Mouse (Mus musculus) splenic B cell, adult 2 months (primary cell): ENCODE results near the gene Hist2h3b.
"Not testable (repeated sequence)": the region's sequence is repeated elsewhere in the genome, so short reads cannot be mapped to it uniquely, and the experiment has no call there.

Experiments
- DNase-seq: peaks from one replicate; pipeline ENCODE4 v3.0.0-alpha.2; 2011; ENCODE audit warnings: low read depth, low spot score
- H3K27me3 ChIP-seq: 2 replicates; pipeline ENCODE4 v1.6.1; 2012; ENCODE audit warnings: mild to moderate bottlenecking, low read length, moderate library complexity, mixed read lengths; ENCODE audit not compliant: control insufficient read depth, poor library complexity, insufficient read depth, severe bottlenecking
- H3K36me3 ChIP-seq: 2 replicates; pipeline ENCODE4 v1.6.1; 2012; ENCODE audit warnings: mild to moderate bottlenecking, low read length, moderate library complexity, mixed read lengths; ENCODE audit not compliant: control insufficient read depth, poor library complexity, insufficient read depth, severe bottlenecking

Hist2h3b gene

DNA sequence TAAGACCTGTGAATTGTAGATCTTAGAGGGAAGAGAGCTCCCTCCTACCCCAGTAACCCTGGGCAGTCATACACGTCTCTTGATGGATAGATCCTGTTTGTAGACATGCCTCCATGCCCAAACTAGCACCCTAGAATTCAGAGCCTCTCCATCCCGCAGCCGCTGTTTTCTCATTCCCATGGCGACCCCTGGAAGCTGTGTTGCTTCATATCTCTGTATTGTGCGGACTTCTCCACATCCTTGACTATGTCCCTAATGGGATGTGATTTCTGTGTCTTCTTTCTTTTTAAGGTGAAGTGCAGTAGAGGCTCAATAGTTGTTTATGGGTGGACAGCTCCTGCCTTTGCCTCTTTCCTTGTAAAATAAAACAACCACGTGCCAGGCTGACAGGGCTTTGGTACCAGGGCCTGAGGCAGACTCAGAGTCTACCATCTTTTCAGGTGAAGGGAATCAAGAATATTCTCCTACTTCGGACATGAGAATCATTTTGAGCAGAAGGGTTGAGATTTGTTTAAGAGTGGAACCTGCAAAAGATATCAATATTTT, 4.0 kb upstream of the Hist2h3b start:
- H3K27me3 ChIP-seq, result no peaks in the 10 kb centered on the region
- no peaks in the 10 kb centered on the region for H3K36me3 ChIP-seq
- peak; percentile 18 for DNase-seq

DNA sequence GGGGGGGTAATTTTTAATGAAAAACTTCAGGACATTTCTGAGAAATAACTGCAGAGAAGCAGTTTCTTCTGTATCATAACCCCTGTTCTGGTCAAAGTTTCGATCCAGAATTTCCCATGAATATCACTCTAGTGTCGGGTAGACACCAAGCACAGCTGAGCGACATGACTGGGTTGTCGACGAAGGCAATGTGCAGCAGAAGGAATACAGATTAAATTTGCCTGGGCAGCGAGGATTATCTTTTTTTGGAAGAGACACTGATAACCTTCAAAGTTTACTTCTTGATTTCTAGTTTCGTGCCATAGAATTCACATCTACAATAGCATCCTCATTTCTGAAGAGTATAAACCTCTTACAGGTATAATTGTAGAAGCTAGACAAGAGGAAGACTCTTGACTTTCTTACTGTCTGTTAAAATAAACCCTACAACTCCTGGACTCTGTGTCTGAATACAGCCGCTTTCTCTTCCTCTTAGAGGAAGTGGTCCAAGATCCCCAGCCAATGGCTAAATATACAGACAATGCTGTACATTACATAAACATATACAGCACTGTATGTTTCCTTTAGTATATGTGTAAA, 2.2 kb upstream of the Hist2h3b start:
- H3K27me3 ChIP-seq, result no peaks in the 10 kb centered on the region
- H3K36me3 ChIP-seq, result no peaks in the 10 kb centered on the region
- no peak for DNase-seq

DNA sequence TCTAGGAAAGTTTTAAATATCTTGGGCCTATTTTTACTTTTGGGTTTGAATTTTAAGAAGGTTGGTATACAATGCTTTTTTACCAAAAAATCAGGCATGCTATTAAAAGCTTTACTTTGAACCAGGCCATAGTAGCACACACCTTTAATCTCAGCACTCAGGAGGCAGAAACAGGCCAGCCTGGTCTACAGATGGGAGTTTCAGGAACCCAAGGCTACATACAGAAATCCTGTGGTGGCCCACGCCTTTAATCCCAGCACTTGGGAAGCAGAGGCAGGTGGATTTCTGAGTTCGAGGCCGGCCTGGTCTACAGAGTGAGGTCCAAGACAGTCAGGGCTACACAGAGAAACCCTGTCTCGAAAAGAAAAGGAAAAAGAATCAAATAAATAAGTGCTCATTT, 913 bp upstream of the Hist2h3b start:
- Histone ChIP-seq H3K36me3 (no peaks in the 10 kb centered on the region), H3K27me3 (no peaks in the 10 kb centered on the region)
- no peak for DNase-seq

DNA sequence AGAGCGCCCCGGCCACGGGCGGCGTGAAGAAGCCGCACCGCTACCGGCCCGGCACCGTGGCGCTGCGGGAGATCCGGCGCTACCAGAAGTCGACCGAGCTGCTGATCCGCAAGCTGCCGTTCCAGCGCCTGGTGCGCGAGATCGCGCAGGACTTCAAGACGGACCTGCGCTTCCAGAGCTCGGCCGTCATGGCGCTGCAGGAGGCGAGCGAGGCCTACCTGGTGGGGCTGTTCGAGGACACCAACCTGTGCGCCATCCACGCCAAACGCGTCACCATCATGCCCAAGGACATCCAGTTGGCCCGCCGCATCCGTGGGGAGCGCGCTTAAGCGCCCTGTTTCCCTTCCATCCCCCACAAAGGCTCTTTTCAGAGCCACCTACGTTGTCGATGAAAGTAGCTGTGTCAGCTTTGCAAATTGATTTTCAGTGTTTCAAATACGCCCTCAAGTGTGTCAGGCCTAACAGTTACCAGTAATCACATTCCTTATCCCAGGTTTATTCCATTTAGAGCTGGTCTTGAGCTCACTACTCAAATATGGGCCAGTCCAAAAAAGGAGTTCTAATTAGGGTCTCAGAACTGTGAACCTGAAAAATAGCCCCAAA, 423 bp downstream of the Hist2h3b start:
- DNase-seq, H3K27me3 ChIP-seq, H3K36me3 ChIP-seq: not testable (repeated sequence)

DNA sequence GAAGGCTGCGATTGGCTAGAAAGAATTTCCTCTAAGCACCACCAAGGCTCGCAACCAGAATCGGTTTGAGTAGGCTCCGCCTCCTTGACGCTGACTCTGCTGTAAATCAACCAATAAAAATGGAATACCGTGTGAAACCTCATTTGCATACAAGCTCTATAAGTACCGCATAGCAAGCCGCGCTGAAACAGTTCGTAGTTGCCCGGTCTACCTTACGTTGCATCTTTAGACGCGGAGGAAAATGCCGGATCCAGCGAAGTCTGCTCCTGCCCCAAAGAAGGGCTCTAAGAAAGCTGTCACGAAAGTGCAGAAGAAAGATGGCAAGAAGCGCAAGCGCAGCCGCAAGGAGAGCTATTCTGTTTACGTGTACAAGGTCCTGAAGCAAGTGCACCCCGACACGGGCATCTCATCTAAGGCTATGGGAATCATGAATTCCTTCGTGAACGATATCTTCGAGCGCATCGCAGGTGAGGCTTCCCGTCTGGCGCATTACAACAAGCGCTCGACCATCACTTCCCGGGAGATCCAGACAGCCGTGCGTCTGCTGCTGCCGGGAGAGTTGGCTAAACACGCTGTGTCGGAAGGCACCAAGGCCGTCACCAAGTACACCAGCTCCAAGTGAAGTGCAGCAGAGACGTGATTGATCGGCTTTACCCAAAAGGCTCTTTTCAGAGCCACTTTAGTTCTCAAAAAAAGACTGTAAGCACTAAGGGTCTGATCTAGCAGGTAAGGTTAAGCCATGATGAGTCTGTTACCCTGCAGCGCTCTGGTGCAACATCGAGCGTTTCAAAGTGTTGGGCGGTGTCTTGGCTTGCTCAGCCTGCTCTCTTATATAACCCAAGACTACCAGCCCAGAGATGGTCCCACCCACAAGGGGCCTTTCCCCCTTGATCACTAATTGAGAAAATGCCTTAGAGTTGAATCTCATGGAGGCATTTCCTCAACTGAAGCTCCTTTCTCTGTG, 1.3 kb downstream of the Hist2h3b start, which contains the start of gene Hist2h2bb:
TSS of gene Hist2h2bb (plus strand) at position 242 of the 964 bp plus-strand sequence.
- DNase-seq, result peak; percentile 98
- H3K27me3 ChIP-seq, result no peaks in the 10 kb centered on the region
- no peaks in the 10 kb centered on the region for H3K36me3 ChIP-seq

DNA sequence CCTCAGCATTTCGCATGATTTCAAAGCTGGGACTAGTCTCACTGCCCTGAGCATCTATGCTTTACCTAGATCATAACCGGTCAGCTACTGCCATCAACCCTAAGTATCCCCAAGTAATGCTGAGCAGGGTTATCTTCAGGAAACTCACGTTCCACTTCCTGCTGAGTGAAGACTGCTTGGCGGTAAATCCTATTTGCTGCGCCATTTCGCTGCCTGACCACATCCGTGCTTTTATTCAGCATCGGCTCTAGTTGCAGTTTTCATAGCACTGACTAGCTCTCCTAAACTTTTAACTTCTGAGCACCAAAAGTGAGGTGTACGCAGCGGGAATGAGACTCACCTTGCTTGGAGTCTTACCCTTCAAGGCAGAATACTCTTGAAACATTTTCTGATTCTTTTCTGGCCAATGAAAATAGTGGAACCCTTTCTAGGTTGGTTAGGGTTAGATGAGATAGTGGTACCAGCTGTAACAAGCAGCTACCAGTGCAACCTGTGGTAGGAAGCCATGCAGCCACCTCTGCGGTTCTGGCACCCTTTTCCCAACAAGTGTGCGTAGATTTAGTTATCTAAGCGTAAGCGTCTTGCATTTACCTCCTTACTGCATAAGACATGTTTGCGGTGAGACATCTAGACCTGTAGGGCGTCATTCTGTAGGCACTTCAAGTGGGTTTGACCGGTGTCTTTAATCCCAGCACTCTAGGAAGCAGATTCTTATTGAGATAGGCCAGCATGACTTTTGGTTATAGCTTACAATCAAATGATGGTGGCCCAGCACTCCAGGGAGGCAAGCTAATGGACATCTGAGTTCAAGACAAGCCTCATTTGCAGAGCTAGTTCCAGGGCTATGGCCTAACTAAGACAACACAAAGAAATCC, 5.4 kb downstream of the Hist2h3b start:
- DNase-seq, result peak; percentile 21

DNA sequence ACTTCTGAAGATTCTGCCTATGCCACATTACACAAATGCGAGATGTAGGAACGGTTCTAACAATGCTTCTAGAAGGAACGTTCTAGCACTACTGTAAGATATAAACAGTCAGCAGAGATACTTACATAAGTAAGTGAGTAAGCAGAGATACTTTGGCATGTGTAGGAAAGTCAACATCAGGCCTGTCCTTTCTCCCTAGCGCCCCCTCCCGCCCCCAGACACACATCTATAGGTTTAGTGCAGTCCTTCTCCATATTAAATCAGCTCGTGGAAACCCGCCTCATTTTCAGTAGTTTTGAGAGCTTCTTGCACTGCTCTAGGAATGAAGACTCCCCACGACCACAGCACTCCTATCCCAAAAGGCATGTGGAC, 9.0 kb downstream of the Hist2h3b start:
- peak; percentile 78 for DNase-seq
- H3K36me3 ChIP-seq, result no peaks in the 10 kb centered on the region
- no peaks in the 10 kb centered on the region for H3K27me3 ChIP-seq

More for the DNA sequence above, 5.4 kb downstream of the Hist2h3b start:
- Histone ChIP-seq H3K27me3 (no peaks in the 10 kb centered on the region), H3K36me3 (no peaks in the 10 kb centered on the region)

DNA sequence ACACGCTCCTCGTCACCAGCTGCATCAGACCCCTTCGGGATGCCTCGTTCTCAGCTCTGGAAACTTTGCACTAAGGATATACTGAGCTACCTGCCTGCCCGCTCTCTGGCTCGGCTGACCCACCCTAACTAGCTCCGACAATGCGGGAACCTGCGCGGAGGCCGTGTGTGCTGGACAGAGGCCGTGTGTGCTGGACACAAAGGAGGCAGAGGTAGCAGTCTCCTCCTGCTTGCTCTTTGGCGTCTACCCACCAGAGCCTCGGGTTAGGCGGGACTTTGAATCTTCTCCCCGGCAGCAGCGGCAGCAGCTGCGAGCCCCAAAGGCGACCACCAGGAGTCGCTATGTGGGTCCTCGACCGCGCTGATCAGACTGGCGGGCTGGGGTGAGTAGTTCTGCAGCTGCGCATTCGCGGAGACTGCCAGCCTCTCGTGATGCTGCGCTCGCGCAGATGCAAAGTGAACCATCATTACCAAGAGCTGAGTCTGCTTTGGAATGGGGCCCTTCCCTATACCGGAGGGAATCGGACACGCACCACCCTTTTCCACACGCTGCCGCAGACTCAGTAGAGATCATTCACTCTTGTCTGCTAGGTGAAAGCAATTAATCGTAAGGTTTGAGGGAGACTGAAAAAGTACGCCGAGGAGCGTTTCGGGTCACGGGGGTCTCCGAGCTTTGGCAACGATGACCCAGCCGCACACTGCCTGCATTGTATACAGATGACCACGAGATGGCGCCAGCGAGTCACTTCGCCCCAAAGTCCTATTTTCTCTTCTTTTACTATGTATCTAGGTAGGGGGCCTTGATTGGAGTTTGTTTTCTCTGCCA, 9.6 kb downstream of the Hist2h3b start:
- Histone ChIP-seq H3K27me3 (no peaks in the 10 kb centered on the region), H3K36me3 (no peaks in the 10 kb centered on the region)
- DNase-seq, result peak; percentile 96

DNA sequence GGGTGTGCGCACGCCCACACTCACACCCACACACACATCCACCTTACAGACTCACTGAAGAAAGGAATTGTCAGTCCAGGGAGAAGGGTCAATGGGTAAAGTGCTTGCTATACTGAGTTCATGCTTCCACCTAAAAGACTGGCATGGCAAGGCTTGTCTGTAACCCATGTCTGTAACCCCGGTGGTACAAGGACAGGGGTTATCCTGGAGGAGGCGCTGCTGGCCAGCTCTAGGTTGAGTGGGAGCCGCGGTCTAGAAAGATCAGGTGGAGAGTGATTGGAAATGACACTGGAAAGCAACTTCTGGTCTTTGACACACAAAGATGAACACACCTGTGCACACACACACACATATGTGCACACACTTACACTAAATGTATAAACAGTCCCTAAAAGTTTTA, 12.2 kb downstream of the Hist2h3b start:
- no peak for DNase-seq
- no peaks in the 10 kb centered on the region for H3K36me3 ChIP-seq
- no peaks in the 10 kb centered on the region for H3K27me3 ChIP-seq

DNA sequence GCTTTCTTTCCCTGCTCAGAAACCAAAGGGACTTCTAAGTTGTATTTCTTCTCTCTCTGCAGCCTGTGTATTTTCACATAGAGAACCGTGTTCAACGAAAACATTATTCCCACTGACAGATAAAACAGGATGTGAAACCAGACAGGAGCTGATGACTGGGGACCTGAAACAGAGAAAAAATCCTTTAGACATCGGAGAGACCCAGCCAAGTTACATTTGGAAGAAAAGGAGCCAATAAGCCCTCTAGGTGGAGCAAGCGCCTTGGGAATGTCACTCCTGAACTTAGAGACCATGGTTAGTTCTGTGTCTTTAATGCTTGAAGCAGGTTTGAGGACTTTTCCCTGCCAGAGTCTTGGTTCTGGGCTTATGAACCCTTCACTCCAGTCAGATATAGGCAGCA, 16.0 kb downstream of the Hist2h3b start:
- no peaks in the 10 kb centered on the region for H3K36me3 ChIP-seq
- H3K27me3 ChIP-seq, result no peaks in the 10 kb centered on the region
- DNase-seq, result peak; percentile 38

DNA sequence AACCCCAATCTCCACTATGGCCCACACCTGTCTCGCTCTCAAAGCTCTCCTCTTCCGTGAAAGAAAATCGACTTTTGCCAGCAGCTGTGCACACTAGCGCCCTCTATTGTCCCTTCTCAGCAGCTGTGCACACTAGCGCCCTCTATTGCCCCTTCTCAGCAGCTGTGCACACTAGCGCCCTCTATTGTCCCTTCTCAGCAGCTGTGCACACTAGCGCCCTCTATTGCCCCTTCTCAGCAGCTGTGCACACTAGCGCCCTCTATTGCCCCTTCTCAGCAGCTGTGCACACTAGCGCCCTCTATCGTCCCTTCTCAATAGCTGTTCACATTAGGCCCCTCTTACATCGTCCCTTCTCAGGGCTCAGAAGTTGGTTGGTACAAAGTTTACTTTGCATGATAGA, 18.9 kb downstream of the Hist2h3b start:
- not testable (repeated sequence) for H3K27me3 ChIP-seq, H3K36me3 ChIP-seq
- DNase-seq, result peak; percentile 30

DNA sequence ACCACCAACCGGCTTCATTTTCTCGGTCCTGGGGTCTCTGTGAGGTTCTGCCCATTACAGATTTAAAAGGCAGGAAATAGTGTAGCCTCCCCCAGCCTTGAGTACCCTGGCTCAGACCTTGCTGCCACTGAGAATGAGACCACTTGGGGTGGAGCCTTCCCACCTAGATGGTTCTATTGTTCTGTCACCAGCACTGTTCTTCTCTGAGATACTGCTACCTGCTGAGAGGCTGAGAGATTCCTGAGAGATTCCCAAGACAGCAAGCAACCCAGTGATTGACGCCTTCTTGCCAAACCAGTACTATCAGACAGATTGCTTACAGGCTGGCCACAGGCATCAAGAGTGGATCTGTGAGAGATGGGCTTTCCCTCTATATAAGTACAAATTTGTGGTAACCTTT, 20.7 kb downstream of the Hist2h3b start:
- DNase-seq, result no peak
- Histone ChIP-seq H3K27me3 (no peaks in the 10 kb centered on the region), H3K36me3 (no peaks in the 10 kb centered on the region)

DNA sequence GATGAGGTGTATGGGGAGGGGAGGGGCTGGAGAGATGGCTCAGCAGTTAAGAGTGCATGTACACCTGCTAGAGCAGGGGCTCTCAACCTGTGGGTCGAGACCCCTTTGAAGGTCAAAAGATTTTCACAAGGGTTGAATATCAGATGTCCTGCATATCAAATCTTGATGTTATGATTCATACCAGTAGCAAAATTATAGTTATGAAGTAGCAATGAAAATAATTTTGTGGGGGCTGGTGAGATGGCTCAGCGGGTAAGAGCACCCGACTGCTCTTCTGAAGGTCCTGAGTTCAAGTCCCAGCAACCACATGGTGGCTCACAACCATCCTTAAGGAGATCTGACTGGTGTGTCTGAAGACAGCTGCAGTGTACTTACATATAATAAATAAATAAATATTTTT, 22.3 kb downstream of the Hist2h3b start:
- not testable (repeated sequence) for DNase-seq, H3K27me3 ChIP-seq, H3K36me3 ChIP-seq
